Mouse (Mus musculus) midbrain, embryonic 10.5 days (tissue): ENCODE results near the gene Epp13. TPM values are rescaled to one million over a fixed set of nuclear protein-coding genes. Genes with fewer than 3 reads are reported as not detected.
A peak's percentile ranks its signal among the peaks of the same experiment; 100 is the strongest.
"Not testable (repeated sequence)": the region's sequence is repeated elsewhere in the genome, so short reads cannot be mapped to it uniquely, and the experiment has no call there.

Source experiments
- DNase-seq: peaks from one replicate; pipeline ENCODE4 v3.0.0-alpha.2; 2017; ENCODE audit warnings: low spot score
- H3K27ac ChIP-seq: fragments of 300-500 bp; sonication (generic); replicated peaks from 2 replicates; pipeline ENCODE4 v1.5.1; 2016; ENCODE audit warnings: mild to moderate bottlenecking
- H3K27me3 ChIP-seq: fragments of 300-500 bp; sonication (generic); 2 replicates; pipeline ENCODE4 v1.6.1; 2016; ENCODE audit warnings: low read depth, mild to moderate bottlenecking; ENCODE audit not compliant: poor library complexity, severe bottlenecking
- H3K36me3 ChIP-seq: fragments of 300-500 bp; sonication (generic); 2 replicates; pipeline ENCODE4 v1.6.1; 2016; ENCODE audit warnings: mild to moderate bottlenecking, moderate library complexity
- H3K4me1 ChIP-seq: fragments of 300-500 bp; sonication (generic); 2 replicates; pipeline ENCODE4 v1.6.1; 2016
- H3K4me3 ChIP-seq: fragments of 300-500 bp; sonication (generic); 2 replicates; pipeline ENCODE4 v1.5.1; 2016; ENCODE audit warnings: mild to moderate bottlenecking, moderate library complexity
- H3K9me3 ChIP-seq: fragments of 300-500 bp; sonication (generic); replicated peaks from 2 replicates; pipeline ENCODE4 v1.6.1; 2016; ENCODE audit warnings: mild to moderate bottlenecking
- WGBS: fragments of 180-500 bp; shearing (Covaris S2); methylation state at CpG from one replicate; pipeline ENCODE4 v1.1.7; 2016; 5-methylcytosine and 5-hydroxymethylcytosine counted together
- polyA plus RNA-seq: library from polyadenylated mRNA; unstranded; fragments of >200 nt; fragmentation: Nextera tagmentation; extraction: Ambion mirVana; gene quantifications from 2 replicates; pipeline ENCODE4 v1.2.1, GENCODE M21; 2016

Epp13 gene
- polyA plus RNA-seq, 1 experiment from 2014 or later: not detected

GRCm38 (mm10) chr7:6258232-6259220, 6.0 kb downstream of the Epp13 start:
- DNase-seq: no peak
- H3K9me3 ChIP-seq: peaks cover 2% of the 10 kb centered on the region; the same call in 1 of the 2 replicates
- no peaks in the 10 kb centered on the region for H3K36me3 ChIP-seq
- H3K4me3 ChIP-seq: no peak overlapping the region
- no peak overlapping the region for H3K27ac ChIP-seq
- 37% methylated on average over 16 of the region's 16 CpGs for WGBS
- no peaks in the 10 kb centered on the region for H3K4me1 ChIP-seq
- H3K27me3 ChIP-seq: no peaks in the 10 kb centered on the region

- not testable (repeated sequence) for H3K36me3 ChIP-seq, H3K27ac ChIP-seq, DNase-seq, H3K9me3 ChIP-seq, H3K4me3 ChIP-seq, H3K27me3 ChIP-seq, H3K4me1 ChIP-seq
- 63% methylated on average over 2 of the region's 2 CpGs for WGBS
These were observed 7.5 kb downstream of the Epp13 start for GRCm38 (mm10) chr7:6260004-6260403.

- no peak overlapping the region for H3K4me3 ChIP-seq
- no peaks in the 10 kb centered on the region for H3K36me3 ChIP-seq
- no peaks in the 10 kb centered on the region for H3K9me3 ChIP-seq
- H3K4me1 ChIP-seq: no peaks in the 10 kb centered on the region
- no peak for DNase-seq
- no peak overlapping the region for H3K27ac ChIP-seq
- H3K27me3 ChIP-seq: no peaks in the 10 kb centered on the region
- WGBS: 85% methylated on average over 3 of the region's 3 CpGs
These were observed 9.6 kb downstream of the Epp13 start for GRCm38 (mm10) chr7:6262120-6262519.

GRCm38 (mm10) chr7:6262984-6263383, 10.5 kb downstream of the Epp13 start:
- 83% methylated on average over 4 of the region's 4 CpGs for WGBS
- no peaks in the 10 kb centered on the region for H3K4me1 ChIP-seq
- no peak for DNase-seq
- no peak overlapping the region for H3K27ac ChIP-seq
- no peaks in the 10 kb centered on the region for H3K9me3 ChIP-seq
- H3K27me3 ChIP-seq: no peaks in the 10 kb centered on the region
- H3K36me3 ChIP-seq: no peaks in the 10 kb centered on the region
- H3K4me3 ChIP-seq: no peak overlapping the region

- H3K4me1 ChIP-seq: no peaks in the 10 kb centered on the region
- no peaks in the 10 kb centered on the region for H3K9me3 ChIP-seq
- H3K4me3 ChIP-seq: no peak overlapping the region
- H3K27ac ChIP-seq: no peak overlapping the region
- H3K36me3 ChIP-seq: no peaks in the 10 kb centered on the region
- 63% methylated on average over 8 of the region's 8 CpGs for WGBS
- DNase-seq: peak; percentile 21
- H3K27me3 ChIP-seq: no peaks in the 10 kb centered on the region
These were observed 13.2 kb downstream of the Epp13 start for GRCm38 (mm10) chr7:6265695-6266094.

- WGBS: 72% methylated on average over 3 of the region's 3 CpGs
- Histone ChIP-seq H3K9me3 (peaks cover 5% of the 10 kb centered on the region; the same call in 1 of the 2 replicates), H3K27ac (no peak overlapping the region), H3K4me1 (no peaks in the 10 kb centered on the region), H3K36me3 (no peaks in the 10 kb centered on the region), H3K27me3 (no peaks in the 10 kb centered on the region), H3K4me3 (no peak overlapping the region)
- DNase-seq: no peak
These were observed 25.4 kb downstream of the Epp13 start for GRCm38 (mm10) chr7:6277906-6278305.

GRCm38 (mm10) chr7:6282749-6283148, 30.2 kb downstream of the Epp13 start:
- H3K4me1 ChIP-seq: peaks cover 22% of the 10 kb centered on the region
- 3% methylated on average over 1 of the region's 1 CpGs for WGBS
- H3K36me3 ChIP-seq: no peaks in the 10 kb centered on the region
- peak overlapping the region; percentile 82; the same call in 1 of the 2 replicates for H3K27ac ChIP-seq
- H3K4me3 ChIP-seq: peak overlapping the region; percentile 60
- no peaks in the 10 kb centered on the region for H3K27me3 ChIP-seq
- peak; percentile 65 for DNase-seq
- no peaks in the 10 kb centered on the region for H3K9me3 ChIP-seq

GRCm38 (mm10) chr7:6283451-6284075, 31.1 kb downstream of the Epp13 start:
- 1% methylated on average over 23 of the region's 23 CpGs for WGBS

GRCm38 (mm10) chr7:6284442-6285012, 32.0 kb downstream of the Epp13 start:
- peaks cover 24% of the 10 kb centered on the region for H3K4me1 ChIP-seq
- no peak for DNase-seq
- H3K36me3 ChIP-seq: no peaks in the 10 kb centered on the region
- H3K27ac ChIP-seq: no peak overlapping the region
- WGBS: 90% methylated on average over 4 of the region's 4 CpGs
- H3K27me3 ChIP-seq: no peaks in the 10 kb centered on the region
- no peak overlapping the region for H3K4me3 ChIP-seq
- H3K9me3 ChIP-seq: no peaks in the 10 kb centered on the region

More at GRCm38 (mm10) chr7:6283451-6284075, 31.1 kb downstream of the Epp13 start:
- H3K4me1 ChIP-seq: peaks cover 24% of the 10 kb centered on the region
- no peaks in the 10 kb centered on the region for H3K36me3 ChIP-seq
- no peaks in the 10 kb centered on the region for H3K27me3 ChIP-seq
- peak overlapping the region; percentile 82 for H3K27ac ChIP-seq
- no peaks in the 10 kb centered on the region for H3K9me3 ChIP-seq
- DNase-seq: peak; percentile 86
- H3K4me3 ChIP-seq: peak overlapping the region; percentile 60

GRCm38 (mm10) chr7:6285366-6285765, 32.9 kb downstream of the Epp13 start:
- WGBS: 89% methylated on average over 6 of the region's 6 CpGs
- Histone ChIP-seq H3K4me3 (peak overlapping the region; percentile 63), H3K4me1 (peaks cover 24% of the 10 kb centered on the region), H3K27ac (no peak overlapping the region), H3K9me3 (no peaks in the 10 kb centered on the region), H3K27me3 (no peaks in the 10 kb centered on the region), H3K36me3 (no peaks in the 10 kb centered on the region)
- no peak for DNase-seq

- no peaks in the 10 kb centered on the region for H3K36me3 ChIP-seq
- no peaks in the 10 kb centered on the region for H3K27me3 ChIP-seq
- peak within 1 kb of the TSS; percentile 83 for H3K27ac ChIP-seq
- no peaks in the 10 kb centered on the region for H3K9me3 ChIP-seq
- peak; percentile 98 for DNase-seq
- peaks cover 24% of the 10 kb centered on the region for H3K4me1 ChIP-seq
- 3% methylated on average over 50 of the region's 50 CpGs for WGBS
- H3K4me3 ChIP-seq: peak within 1 kb of the TSS; percentile 63
These were observed 33.6 kb downstream of the Epp13 start, which contains the start of gene Zfp667 for GRCm38 (mm10) chr7:6285842-6286705. Gene Zfp667, plus strand, starts transcription at chr7:6286579.
